Mouse (Mus musculus) midbrain, embryonic 15.5 days (tissue): ENCODE measurements at regions not wholly inside any gene's neighbourhood (a gene's known extent, or its start where the extent isn't known, plus 50 kb on each side); places are given as distances from the start of the nearest gene placed in this dataset.

ENCODE experiments used
- ATAC-seq: fragments of 200-750 bp; cut with Nextera tagmentation; replicated peaks from 2 replicates; pipeline ENCODE4 v1.8.0; 2017; ENCODE audit warnings: moderate TSS enrichment
- H3K27ac ChIP-seq: fragments of 300-500 bp; sonication (generic); 2 replicates; pipeline ENCODE4 v1.5.1; 2015; ENCODE audit warnings: mild to moderate bottlenecking, inconsistent platforms
- H3K27me3 ChIP-seq: fragments of 300-500 bp; sonication (generic); replicated peaks from 2 replicates; pipeline ENCODE4 v1.6.1; 2015; ENCODE audit warnings: inconsistent platforms
- H3K36me3 ChIP-seq: fragments of 300-500 bp; sonication (generic); replicated peaks from 2 replicates; pipeline ENCODE4 v1.6.1; 2015; ENCODE audit warnings: inconsistent platforms
- H3K4me1 ChIP-seq: fragments of 300-500 bp; sonication (generic); 2 replicates; pipeline ENCODE4 v1.6.1; 2015; ENCODE audit warnings: inconsistent platforms
- H3K4me2 ChIP-seq: fragments of 300-500 bp; sonication (generic); 2 replicates; pipeline ENCODE4 v1.6.1; 2015; ENCODE audit warnings: inconsistent platforms, mild to moderate bottlenecking, moderate library complexity
- H3K4me3 ChIP-seq: fragments of 300-500 bp; sonication (generic); 2 replicates; pipeline ENCODE4 v1.5.1; 2015; ENCODE audit warnings: mild to moderate bottlenecking, inconsistent platforms
- H3K9ac ChIP-seq: fragments of 300-500 bp; sonication (generic); 2 replicates; pipeline ENCODE4 v1.6.1; 2015; ENCODE audit warnings: mild to moderate bottlenecking, inconsistent platforms
- H3K9me3 ChIP-seq: fragments of 300-500 bp; sonication (generic); 2 replicates; pipeline ENCODE4 v1.6.1; 2016; ENCODE audit warnings: inconsistent platforms
- WGBS: fragments of 180-500 bp; shearing (Covaris S2); methylation state at CpG from one replicate; pipeline ENCODE4 v1.1.7; 2015; ENCODE audit warnings: mixed read lengths; 5-methylcytosine and 5-hydroxymethylcytosine counted together

DNA sequence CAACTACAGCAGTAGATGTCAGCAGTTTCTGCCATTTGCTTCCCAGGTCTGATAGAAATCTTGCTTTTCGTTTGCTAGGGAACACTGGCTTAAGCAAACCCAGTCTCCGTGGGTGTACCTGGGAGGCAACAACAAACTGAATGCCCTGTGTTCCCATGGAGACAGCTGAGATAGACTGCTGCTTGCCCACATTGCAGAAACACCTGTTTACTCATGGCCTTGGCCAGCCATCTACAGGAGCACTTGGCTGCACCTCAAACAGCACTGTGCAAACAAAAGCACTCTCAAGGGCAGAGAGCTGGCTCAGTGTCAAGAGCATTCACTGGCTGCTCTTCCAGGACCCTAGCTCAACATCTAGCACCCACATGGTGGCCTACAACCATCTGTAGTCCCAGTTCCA lies 135.5 kb downstream of the Psmg1 start:
- H3K9ac ChIP-seq, result no peak overlapping the region
- H3K9me3 ChIP-seq, result no peaks in the 10 kb centered on the region
- H3K4me3 ChIP-seq, result no peak overlapping the region
- no peaks in the 10 kb centered on the region for H3K27me3 ChIP-seq
- no peak overlapping the region for H3K27ac ChIP-seq
- H3K4me2 ChIP-seq, result no peak overlapping the region
- H3K36me3 ChIP-seq, result no peaks in the 10 kb centered on the region
- no peaks in the 10 kb centered on the region for H3K4me1 ChIP-seq
- no peak for ATAC-seq
- WGBS, result 69% methylated on average over 2 of the region's 2 CpGs

DNA sequence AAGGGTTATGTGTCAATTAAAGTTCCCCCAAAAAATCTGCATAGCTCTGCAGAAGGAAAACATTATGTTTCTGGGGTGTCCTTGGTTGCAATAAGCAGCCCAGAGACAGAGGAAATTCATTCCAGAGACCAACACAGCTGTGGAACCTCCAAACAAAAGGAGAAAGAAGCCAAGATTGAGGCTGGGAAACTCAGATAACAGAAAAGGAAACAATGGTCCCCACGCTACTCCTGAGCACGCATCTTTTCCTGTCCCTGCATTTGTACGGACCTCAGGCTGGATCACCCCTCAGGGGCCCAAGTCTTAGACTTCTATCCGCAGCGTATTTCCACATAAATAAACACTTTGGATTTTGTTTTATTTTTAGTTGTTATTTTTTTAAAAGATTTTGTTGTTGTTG lies 138.9 kb downstream of the Psmg1 start:
- H3K27ac ChIP-seq, result no peak overlapping the region
- no peaks in the 10 kb centered on the region for H3K4me1 ChIP-seq
- no peak for ATAC-seq
- no peaks in the 10 kb centered on the region for H3K9me3 ChIP-seq
- H3K9ac ChIP-seq, result no peak overlapping the region
- no peak overlapping the region for H3K4me2 ChIP-seq
- H3K36me3 ChIP-seq, result no peaks in the 10 kb centered on the region
- no peak overlapping the region for H3K4me3 ChIP-seq
- H3K27me3 ChIP-seq, result no peaks in the 10 kb centered on the region
- whole genome bisulfite sequencing, result 79% methylated on average over 5 of the region's 5 CpGs

DNA sequence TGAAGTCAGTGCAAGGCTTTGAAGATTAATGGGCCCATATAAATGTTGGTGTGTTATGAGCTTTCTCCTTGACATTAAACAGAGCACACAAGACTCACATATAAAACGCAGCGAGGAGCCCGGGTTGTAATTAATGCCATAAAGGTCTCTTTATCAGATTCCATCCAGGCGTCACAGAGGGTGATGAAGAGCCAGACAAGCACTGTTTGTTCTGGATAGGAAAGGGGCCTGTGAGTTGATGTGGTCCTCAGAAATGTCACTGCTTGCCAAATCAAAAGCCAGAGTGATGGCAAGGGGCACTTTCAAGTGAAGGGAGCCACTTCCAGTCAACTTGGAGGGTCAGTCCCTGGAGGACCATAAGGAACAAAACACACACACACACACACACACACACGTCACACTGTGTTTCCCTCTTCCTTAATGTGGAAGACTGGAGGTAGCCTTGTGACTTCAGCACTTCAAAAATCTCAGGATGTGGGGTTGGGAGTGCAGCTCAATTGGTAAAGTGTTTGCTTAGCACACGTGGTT lies 142.1 kb downstream of the Psmg1 start:
- H3K9ac ChIP-seq, result no peak overlapping the region
- WGBS, result 63% methylated on average over 6 of the region's 6 CpGs

DNA sequence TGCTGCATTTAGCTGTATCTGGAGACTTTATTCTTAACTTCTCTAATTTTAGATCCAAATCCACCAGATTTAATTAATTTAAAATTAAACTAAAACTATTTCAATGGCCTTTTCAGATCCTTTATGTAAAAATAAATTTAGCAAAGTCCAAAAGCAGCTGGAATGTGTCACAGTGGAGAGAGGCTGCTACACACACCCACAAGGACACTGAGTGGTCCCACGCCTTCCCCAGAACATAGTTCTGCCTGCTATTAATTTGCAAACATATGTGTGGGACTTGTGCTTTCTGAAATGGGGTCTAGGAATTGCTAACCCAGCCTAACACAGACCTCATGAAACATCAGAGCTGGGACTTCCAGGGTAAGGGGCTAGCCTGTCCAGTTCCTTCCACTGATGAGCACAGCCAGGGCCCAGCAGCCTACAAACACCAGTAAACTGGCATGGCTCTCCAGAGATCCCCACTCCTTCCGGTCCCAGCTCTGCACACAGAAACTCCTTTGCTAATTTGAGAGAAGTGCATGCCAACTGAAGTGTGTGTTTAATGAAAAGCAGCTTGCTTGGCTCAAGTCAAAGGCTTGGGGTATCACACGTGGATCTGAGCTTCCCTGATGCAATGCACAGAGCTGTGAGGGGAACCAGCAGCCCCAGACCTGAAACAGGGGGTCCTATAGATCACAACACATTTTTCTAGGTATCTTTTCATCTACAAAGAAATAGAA lies 142.8 kb downstream of the Psmg1 start:
- H3K27ac ChIP-seq, result no peak overlapping the region
- no peaks in the 10 kb centered on the region for H3K4me1 ChIP-seq
- H3K27me3 ChIP-seq, result no peaks in the 10 kb centered on the region
- WGBS, result 70% methylated on average over 3 of the region's 3 CpGs
- H3K4me2 ChIP-seq, result no peak overlapping the region
- H3K36me3 ChIP-seq, result no peaks in the 10 kb centered on the region
- H3K9ac ChIP-seq, result no peak overlapping the region
- no peaks in the 10 kb centered on the region for H3K9me3 ChIP-seq
- no peak for ATAC-seq
- H3K4me3 ChIP-seq, result no peak overlapping the region

More for the DNA sequence above, 142.1 kb downstream of the Psmg1 start:
- Histone ChIP-seq H3K4me3 (no peak overlapping the region), H3K4me2 (no peak overlapping the region), H3K9me3 (no peaks in the 10 kb centered on the region), H3K4me1 (no peaks in the 10 kb centered on the region), H3K27ac (no peak overlapping the region), H3K36me3 (no peaks in the 10 kb centered on the region), H3K27me3 (no peaks in the 10 kb centered on the region)
- no peak for ATAC-seq

DNA sequence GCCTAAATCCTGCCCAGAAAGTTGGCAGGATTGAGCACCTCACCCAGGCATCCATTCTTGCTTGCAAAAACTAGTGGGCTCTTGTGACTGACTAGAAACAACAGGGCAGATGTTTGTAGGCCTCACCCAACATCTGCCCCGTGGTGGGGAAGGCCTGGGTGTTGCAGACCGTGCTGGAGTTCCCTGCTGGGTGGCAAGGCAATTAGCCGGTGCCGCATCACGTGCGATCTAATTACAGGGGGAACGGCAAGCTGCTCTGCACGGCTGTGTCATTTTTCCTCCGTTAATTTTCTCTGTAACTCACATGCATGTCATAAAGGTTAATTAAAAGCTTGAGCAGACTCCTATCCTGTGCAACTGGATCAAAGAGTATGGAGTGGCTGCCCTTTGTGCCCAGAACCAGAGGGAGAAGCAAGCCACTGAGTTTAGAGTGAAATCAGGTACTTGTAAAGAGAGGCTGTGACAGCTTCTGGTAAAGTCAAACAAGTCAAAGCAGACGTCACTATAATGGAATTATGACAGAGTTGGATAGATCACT lies 143.5 kb downstream of the Ets2 start:
- no peak overlapping the region for H3K9ac ChIP-seq
- H3K36me3 ChIP-seq, result no peaks in the 10 kb centered on the region
- no peaks in the 10 kb centered on the region for H3K9me3 ChIP-seq
- no peak for ATAC-seq
- WGBS, result 53% methylated on average over 10 of the region's 10 CpGs
- H3K27me3 ChIP-seq, result no peaks in the 10 kb centered on the region
- no peaks in the 10 kb centered on the region for H3K4me1 ChIP-seq
- no peak overlapping the region for H3K4me2 ChIP-seq
- no peak overlapping the region for H3K27ac ChIP-seq
- no peak overlapping the region for H3K4me3 ChIP-seq

DNA sequence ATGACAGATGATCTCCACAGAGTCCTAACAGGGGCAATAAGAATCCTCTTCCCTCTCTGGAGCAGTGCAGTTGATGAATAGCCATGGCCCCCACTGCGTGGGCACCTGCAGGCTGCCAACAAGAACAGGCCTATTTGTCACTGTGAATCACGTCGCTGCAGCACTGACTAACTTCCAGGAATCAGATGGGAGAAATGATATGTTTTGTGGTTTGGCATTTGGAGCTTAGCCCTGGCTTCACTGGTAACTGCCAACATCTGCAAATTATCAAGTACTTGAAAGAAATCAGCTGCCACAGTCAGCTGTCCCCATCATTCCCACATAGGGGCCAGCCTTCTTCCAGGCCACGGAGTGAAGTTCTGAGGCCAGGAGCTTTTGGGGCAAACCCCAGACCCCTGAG lies 142.8 kb downstream of the Ets2 start:
- Histone ChIP-seq H3K27me3 (no peaks in the 10 kb centered on the region), H3K4me1 (no peaks in the 10 kb centered on the region), H3K4me2 (no peak overlapping the region), H3K9ac (no peak overlapping the region), H3K36me3 (no peaks in the 10 kb centered on the region), H3K27ac (no peak overlapping the region), H3K9me3 (no peaks in the 10 kb centered on the region), H3K4me3 (no peak overlapping the region)
- ATAC-seq, result no peak
- 70% methylated on average over 4 of the region's 4 CpGs for WGBS

DNA sequence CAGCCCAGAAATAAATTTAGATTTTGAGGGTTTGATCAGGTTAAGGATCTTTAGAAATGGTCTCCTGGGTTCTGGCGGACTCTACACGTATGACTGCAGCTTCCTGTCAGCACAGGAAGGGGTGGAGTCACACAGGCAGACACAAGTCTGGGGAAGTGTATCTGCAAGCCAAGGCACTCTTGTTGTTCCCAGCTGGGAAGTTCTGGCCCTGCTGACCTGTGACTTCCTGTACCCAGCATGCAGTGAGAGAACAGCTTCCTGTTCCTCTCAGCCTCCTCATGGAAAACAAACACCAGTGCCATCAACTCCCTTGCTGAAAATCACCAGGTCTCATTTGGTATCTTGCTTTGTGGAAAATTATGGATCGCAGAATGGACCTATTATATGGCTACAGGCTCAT lies 140.9 kb downstream of the Ets2 start:
- Histone ChIP-seq H3K4me2 (no peak overlapping the region), H3K4me3 (no peak overlapping the region), H3K27me3 (no peaks in the 10 kb centered on the region), H3K4me1 (no peaks in the 10 kb centered on the region), H3K36me3 (no peaks in the 10 kb centered on the region), H3K27ac (no peak overlapping the region), H3K9me3 (no peaks in the 10 kb centered on the region), H3K9ac (no peak overlapping the region)
- ATAC-seq, result no peak
- WGBS, result 96% methylated on average over 3 of the region's 3 CpGs

DNA sequence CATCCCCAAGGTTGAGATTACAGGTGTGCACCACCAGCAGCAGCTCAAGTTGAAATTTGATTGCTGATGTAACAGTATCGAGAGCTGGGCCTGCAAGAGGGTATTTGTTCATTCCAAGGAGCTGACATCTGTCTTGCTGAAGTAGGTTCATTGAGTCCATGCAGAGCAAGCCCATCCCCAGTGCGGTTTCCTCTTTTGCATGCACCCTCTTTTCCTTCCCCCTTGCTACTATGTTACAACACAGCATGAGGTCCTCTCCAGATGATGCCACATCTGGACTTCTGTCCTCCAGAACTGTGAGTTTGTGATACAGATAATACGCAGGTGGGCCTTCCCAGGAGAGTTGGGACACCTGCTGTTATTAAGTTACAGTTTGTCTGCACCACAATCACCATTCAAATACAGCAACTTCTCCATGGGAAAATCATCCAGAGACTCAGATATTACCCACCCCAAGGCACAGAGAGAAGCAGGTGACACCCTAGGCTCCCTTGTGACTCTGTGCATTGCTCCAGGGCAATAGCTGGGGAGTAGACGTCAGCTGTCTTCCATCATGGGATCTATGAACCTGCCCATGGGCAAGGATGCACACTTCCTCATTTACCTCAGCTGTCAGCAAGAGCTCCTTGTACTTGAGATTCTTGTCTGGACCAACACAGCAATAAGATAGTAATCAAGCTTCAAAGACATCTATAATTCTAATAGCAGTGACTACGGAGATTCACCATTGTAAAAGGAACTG lies 137.8 kb downstream of the Ets2 start:
- 88% methylated on average over 5 of the region's 5 CpGs for WGBS
- H3K9me3 ChIP-seq, result no peaks in the 10 kb centered on the region
- H3K36me3 ChIP-seq, result no peaks in the 10 kb centered on the region
- no peaks in the 10 kb centered on the region for H3K27me3 ChIP-seq
- H3K4me2 ChIP-seq, result no peak overlapping the region
- no peak overlapping the region for H3K4me3 ChIP-seq
- H3K27ac ChIP-seq, result no peak overlapping the region
- no peak overlapping the region for H3K9ac ChIP-seq
- no peak for ATAC-seq
- no peaks in the 10 kb centered on the region for H3K4me1 ChIP-seq

DNA sequence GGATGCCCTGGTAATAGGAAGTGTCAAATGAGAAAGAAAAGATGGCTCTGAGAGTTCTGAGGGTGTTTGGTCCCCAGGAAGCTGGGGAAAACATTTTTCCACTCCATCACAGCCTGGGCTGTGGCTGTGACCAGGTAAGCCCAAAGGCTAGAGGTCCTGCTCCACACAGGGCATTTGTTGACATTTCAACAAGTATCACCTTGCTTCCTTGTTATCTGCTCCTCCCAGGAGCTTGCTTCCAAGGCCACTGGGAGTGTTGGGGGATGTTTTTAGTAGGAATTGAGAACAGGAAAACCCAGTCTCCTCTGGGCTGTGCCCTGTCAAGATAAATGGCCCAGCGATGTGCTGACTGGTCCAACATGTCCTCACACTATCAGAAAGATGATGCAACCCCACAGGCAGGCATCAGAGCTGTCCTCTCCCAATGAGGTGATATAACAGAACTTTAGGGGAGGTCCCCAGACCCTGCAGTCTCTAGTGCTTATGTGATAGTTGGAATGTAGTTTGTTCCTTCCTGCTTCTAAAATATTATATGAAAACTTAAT lies 137.1 kb downstream of the Ets2 start:
- Histone ChIP-seq H3K27me3 (no peaks in the 10 kb centered on the region), H3K4me1 (no peaks in the 10 kb centered on the region), H3K9ac (no peak overlapping the region), H3K9me3 (no peaks in the 10 kb centered on the region), H3K4me3 (no peak overlapping the region), H3K27ac (no peak overlapping the region), H3K36me3 (no peaks in the 10 kb centered on the region), H3K4me2 (no peak overlapping the region)
- WGBS, result 67% methylated on average over 1 of the region's 1 CpGs
- ATAC-seq, result no peak

DNA sequence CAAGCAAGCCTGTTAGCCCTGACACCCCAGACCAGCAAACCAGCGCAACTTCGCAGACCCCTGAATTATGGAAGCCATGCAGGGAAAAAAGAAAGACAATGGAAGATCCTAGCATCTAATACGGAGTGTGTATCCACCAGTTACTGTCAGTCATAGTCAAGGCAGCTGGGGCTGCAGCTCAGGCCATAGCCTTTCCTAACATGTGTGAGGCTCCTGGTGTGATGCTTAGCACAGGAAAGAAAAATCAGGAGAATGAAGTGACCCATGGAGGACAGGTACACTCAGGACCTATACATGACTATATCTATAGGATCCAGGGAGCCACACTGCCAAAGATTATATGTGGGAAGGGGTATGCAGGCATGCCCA lies 136.6 kb downstream of the Ets2 start:
- H3K9me3 ChIP-seq, result no peaks in the 10 kb centered on the region
- no peak overlapping the region for H3K4me2 ChIP-seq
- H3K9ac ChIP-seq, result no peak overlapping the region
- 90% methylated on average over 3 of the region's 3 CpGs for WGBS
- no peak overlapping the region for H3K27ac ChIP-seq
- no peaks in the 10 kb centered on the region for H3K36me3 ChIP-seq
- ATAC-seq, result no peak
- no peaks in the 10 kb centered on the region for H3K27me3 ChIP-seq
- 0 out of 2 replicates have a peak, but pooled peaks cover 2% of the 10 kb centered on the region for H3K4me1 ChIP-seq
- H3K4me3 ChIP-seq, result no peak overlapping the region

DNA sequence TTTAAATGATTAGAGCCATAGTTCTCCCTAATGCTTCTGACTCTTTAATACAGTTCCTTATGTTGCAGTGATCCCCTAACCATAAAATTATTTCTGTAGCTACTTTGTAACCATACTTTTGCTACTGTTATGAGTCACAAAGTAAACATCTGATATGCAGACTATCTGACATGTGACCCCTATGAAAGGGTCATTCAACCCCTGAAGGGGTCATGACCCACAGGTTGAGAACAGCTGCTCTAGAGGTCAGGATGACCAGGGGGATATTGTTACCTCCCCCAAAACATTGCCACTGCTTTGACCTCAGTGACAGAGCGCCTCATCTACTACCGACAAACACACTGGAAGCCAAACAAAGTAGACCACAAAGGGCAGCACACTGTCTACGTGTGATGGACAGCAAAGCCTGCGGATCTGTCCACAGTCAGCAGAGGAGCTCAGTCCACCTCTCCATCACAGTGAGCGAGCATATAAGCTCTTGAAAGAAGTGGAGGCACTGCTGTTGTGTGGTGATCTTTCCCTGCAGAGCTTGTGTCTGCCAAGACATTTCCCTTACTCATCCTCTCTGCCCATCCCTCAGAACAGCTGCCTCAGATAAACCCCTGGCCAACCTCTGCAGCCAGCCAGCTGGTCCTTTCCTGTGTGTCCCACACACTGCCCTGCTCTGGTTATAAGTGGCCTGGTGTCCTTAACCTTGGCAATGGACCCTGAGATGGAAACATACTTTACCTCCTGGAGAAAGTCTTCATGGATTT lies 136.0 kb downstream of the Ets2 start:
- H3K4me3 ChIP-seq, result no peak overlapping the region
- 79% methylated on average over 5 of the region's 5 CpGs for WGBS
- no peak overlapping the region for H3K4me2 ChIP-seq
- H3K9ac ChIP-seq, result no peak overlapping the region
- no peaks in the 10 kb centered on the region for H3K9me3 ChIP-seq
- H3K4me1 ChIP-seq, result 0 out of 2 replicates have a peak, but pooled peaks cover 5% of the 10 kb centered on the region
- no peak overlapping the region for H3K27ac ChIP-seq
- H3K36me3 ChIP-seq, result no peaks in the 10 kb centered on the region
- no peak for ATAC-seq
- no peaks in the 10 kb centered on the region for H3K27me3 ChIP-seq

DNA sequence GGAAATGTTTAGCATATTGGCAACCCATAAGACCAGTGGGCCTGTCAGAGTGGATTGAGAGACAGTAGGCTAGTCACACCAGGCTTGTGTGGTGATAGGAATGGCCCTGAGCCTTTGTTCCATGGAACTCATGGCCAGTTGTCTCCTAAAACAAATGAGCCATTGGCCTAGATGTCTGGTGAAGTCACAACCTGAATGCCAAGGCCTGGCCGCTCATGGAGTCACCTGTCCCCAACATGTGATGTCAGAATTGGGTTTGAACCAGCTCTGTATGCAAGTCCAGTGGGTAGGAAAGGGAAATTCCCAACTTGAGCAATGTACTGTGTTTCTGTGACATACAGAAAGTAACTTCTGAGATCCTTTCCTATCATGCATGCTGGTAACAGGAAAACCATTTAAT lies 134.1 kb downstream of the Ets2 start:
- Histone ChIP-seq H3K27ac (no peak overlapping the region), H3K4me2 (no peak overlapping the region), H3K4me3 (no peak overlapping the region), H3K9ac (no peak overlapping the region), H3K9me3 (no peaks in the 10 kb centered on the region), H3K36me3 (no peaks in the 10 kb centered on the region), H3K4me1 (peaks cover 22% of the 10 kb centered on the region), H3K27me3 (no peaks in the 10 kb centered on the region)
- ATAC-seq, result no peak
- 90% methylated on average over 1 of the region's 1 CpGs for WGBS
